In genomic region chr10:128369218-128369543, GRCm38 (mm10) we compare ENCODE assay signal across 1 mouse cellular context.
A peak's percentile ranks its signal among the peaks of the same experiment; 100 is the strongest.
TF ChIP-seq lines count a peak whose summit lies in the region.

No protein-coding gene starts in this region.

TF ChIP-seq in CH12.LX, 34 proteins besides CTCF, POLR2A, EP300 and RAD21:
- peak; percentile 84; the same call in 1 of the 2 replicates for TF ChIP-seq TBP (conservative IDR thresholded peaks at IDR 0.05; ENCODE audit: low read depth, low read length)
- no peak for TF ChIP-seq JUND (conservative IDR thresholded peaks at IDR 0.05; ENCODE audit: low read depth, low read length)
